Mouse (Mus musculus) G1E (cell line): ENCODE measurements around the gene Sf3a2.

ENCODE experiments used
- CTCF ChIP-seq: IDR thresholded peaks from 2 replicates; pipeline ENCODE4 v1.5.1; 2012; ENCODE audit warnings: low read depth, low read length, inconsistent platforms, mixed read lengths
- GATA1 ChIP-seq: IDR thresholded peaks from 2 replicates; pipeline ENCODE4 v1.6.1; 2012; ENCODE audit warnings: borderline replicate concordance, low read length, inconsistent platforms, mixed read lengths
- TAL1 ChIP-seq: conservative IDR thresholded peaks from 2 replicates; pipeline ENCODE4 v1.6.1; 2012; ENCODE audit warnings: low read depth, low read length, inconsistent platforms, mixed read lengths

DNA sequence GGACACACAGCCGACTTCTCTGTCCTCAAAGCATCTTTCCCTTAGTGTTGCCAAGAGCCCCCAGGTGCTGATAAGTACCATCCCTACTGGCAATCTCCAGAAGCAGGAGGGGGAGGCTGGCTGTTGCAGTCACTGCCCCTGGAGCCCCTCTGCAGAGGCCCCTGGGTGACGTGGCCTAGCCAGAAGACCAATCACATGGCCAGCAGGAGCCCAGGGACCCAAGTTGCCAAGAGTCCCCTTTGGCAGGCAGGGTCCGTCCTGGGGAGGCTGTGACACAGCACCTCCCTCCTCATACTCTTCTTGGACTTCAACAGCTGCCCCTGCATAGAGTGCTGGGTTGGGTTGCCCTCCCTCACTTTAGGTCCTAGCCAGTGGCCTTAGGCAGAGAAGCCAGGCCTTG, 5.0 kb downstream of the Sf3a2 start:
- TF ChIP-seq CTCF (no peak), TAL1 (no peak), GATA1 (no peak)
